Mouse (Mus musculus): ENCODE measurements around the gene Cnga4.

DNA sequence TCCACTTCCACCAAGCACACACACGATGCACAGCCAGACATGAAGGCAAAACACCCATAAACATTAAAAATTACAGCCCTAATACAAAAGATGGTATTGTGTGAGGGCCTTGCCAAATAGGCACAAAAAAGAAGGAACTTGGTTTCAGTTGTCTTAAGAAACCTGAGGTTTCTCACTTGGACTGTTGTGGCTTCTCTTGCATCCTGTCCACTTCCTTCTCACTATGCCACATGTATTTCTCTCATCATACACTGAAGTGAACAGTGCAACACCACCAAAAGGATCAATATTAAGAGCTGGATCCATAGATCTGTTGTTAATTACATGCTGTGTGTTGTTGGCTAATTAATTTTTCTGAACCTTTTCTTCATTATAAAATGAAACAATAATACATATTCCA, 31.5 kb upstream of the Cnga4 start:
- TF ChIP-seq POLR2A (IDR thresholded peaks at IDR 0.05; ENCODE audit: borderline replicate concordance, extremely low read depth, insufficient read depth, insufficient read length, poor library complexity, severe bottlenecking) (no peak), CTCF (IDR thresholded peaks at IDR 0.05; ENCODE audit: borderline replicate concordance, extremely low read depth, insufficient read depth, insufficient read length) (no peak)

Measured in brain, embryonic 14.5 days (tissue).